Mouse (Mus musculus): ENCODE results near the gene Hsd17b6.

The Hsd17b6 gene

DNA sequence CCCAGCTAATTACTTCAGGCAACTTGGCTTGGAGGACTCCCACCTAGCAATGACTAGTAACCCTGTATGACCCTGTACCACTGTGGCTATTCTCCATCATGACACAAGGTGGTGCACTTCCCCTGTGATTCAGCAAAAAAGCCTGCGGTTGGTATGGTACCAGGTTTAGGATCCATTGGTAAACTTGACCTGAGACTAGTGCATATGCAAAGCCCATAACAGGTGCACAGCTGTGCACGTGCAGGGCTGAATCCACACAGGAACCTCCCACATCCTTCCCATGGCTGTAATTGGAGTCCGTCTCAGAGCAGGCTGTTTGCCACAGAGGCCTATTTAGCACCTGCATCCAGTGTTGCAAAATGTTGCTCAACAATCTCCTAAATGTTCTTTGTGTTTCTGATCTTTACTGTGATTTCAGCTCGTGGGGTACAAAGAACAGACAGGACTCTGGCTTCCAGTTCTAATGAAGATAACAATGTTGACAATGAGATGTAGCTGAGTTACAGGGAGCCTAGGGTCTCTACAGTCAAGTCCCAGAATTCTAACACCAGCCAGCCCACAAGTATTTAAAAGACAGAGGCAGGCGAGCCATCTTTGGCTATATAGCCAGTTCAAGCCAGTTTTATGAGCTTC lies 61.9 kb downstream of the Hsd17b6 start:
- CTCF ChIA-PET, result interaction anchor here (0.5 to 0.6 kb wide), 2 partner anchors 12 to 240 kb away, joined by 3 read pairs; no protein-coding TSS in a partner anchor
